Mouse (Mus musculus) cortical plate, adult 2 months (tissue): ENCODE data around the gene Rnase1.

Experiments
- CTCF ChIP-seq: fragments of 200-500 bp; IDR thresholded peaks from 2 replicates; pipeline ENCODE4 v1.5.1; 2011; ENCODE audit warnings: mild to moderate bottlenecking, control low read depth, low read length; ENCODE audit not compliant: insufficient read depth; ENCODE audit errors: extremely low read depth
- POLR2A ChIP-seq: fragments of 200-500 bp; IDR thresholded peaks from 2 replicates; pipeline ENCODE4 v1.6.1; 2011; ENCODE audit warnings: mild to moderate bottlenecking, low read length, control low read depth; ENCODE audit not compliant: insufficient read depth; ENCODE audit errors: extremely low read depth

GRCm38 (mm10) chr14:51144451-51144850 is 2.1 kb downstream of the Rnase1 start:
- TF ChIP-seq CTCF = no peak
- TF ChIP-seq POLR2A = no peak
